Mouse (Mus musculus) G1E (cell line): ENCODE results near the gene Jarid2.

ENCODE experiments used
- CTCF ChIP-seq: IDR thresholded peaks from 2 replicates; pipeline ENCODE4 v1.5.1; 2012; ENCODE audit warnings: low read depth, low read length, inconsistent platforms, mixed read lengths
- GATA1 ChIP-seq: IDR thresholded peaks from 2 replicates; pipeline ENCODE4 v1.6.1; 2012; ENCODE audit warnings: borderline replicate concordance, low read length, inconsistent platforms, mixed read lengths
- TAL1 ChIP-seq: conservative IDR thresholded peaks from 2 replicates; pipeline ENCODE4 v1.6.1; 2012; ENCODE audit warnings: low read depth, low read length, inconsistent platforms, mixed read lengths

GRCm38 (mm10) chr13:44784551-44784950 is 55.3 kb downstream of the Jarid2 start:
- TF ChIP-seq CTCF (no peak), TAL1 (no peak), GATA1 (no peak)
